Mouse (Mus musculus) spleen, adult 18-20 months (tissue): ENCODE data around the gene Ccdc157.
"Not testable (repeated sequence)": the region's sequence is repeated elsewhere in the genome, so short reads cannot be mapped to it uniquely, and the experiment has no call there.

Experiments used
- DNase-seq, 2 experiments: peaks; one replicate each; pipeline ENCODE4 v3.0.0; 2022; ENCODE audit warnings: mixed read lengths in 2 of 2

Gene Ccdc157

GRCm38 (mm10) chr11:4127059-4127458, 33.0 kb downstream of the Ccdc157 start:
- DNase-seq: no peak

GRCm38 (mm10) chr11:4123922-4124321, 36.2 kb downstream of the Ccdc157 start:
- DNase-seq: peak in 1 of 2 experiments; percentile 22

GRCm38 (mm10) chr11:4122742-4123579, 37.1 kb downstream of the Ccdc157 start, which contains the start of gene Sec14l2:
Sec14l2 (minus strand) TSS chr11:4123415.
- DNase-seq: peak in 1 of 2 experiments; percentile 29

- DNase-seq: no peak
Observed at GRCm38 (mm10) chr11:4122226-4122625, 37.9 kb downstream of the Ccdc157 start.

GRCm38 (mm10) chr11:4121691-4122090, 38.4 kb downstream of the Ccdc157 start:
- no peak for DNase-seq

- no peak for DNase-seq
Observed at GRCm38 (mm10) chr11:4119635-4120034, 40.5 kb downstream of the Ccdc157 start.

GRCm38 (mm10) chr11:4118081-4118921, 41.8 kb downstream of the Ccdc157 start:
- DNase-seq: peak in 1 of 2 experiments; percentile 26

- no peak for DNase-seq
Observed at GRCm38 (mm10) chr11:4117372-4118071, 42.6 kb downstream of the Ccdc157 start.

GRCm38 (mm10) chr11:4116458-4117141, 43.5 kb downstream of the Ccdc157 start:
- DNase-seq: no peak

GRCm38 (mm10) chr11:4115407-4115806, 44.7 kb downstream of the Ccdc157 start:
- DNase-seq: no peak

GRCm38 (mm10) chr11:4114541-4114940, 45.6 kb downstream of the Ccdc157 start:
- DNase-seq: not testable (repeated sequence)

- DNase-seq: no peak
Observed at GRCm38 (mm10) chr11:4113970-4114369, 46.1 kb downstream of the Ccdc157 start.

GRCm38 (mm10) chr11:4113496-4113895, 46.6 kb downstream of the Ccdc157 start:
- DNase-seq: no peak

- no peak for DNase-seq
Observed at GRCm38 (mm10) chr11:4112861-4113260, 47.2 kb downstream of the Ccdc157 start.

GRCm38 (mm10) chr11:4112033-4112432, 48.1 kb downstream of the Ccdc157 start:
- DNase-seq: no peak

GRCm38 (mm10) chr11:4108691-4109090, 51.4 kb downstream of the Ccdc157 start:
- no peak for DNase-seq

GRCm38 (mm10) chr11:4107901-4108300, 52.2 kb downstream of the Ccdc157 start:
- not testable (repeated sequence) for DNase-seq

GRCm38 (mm10) chr11:4105444-4105843, 54.6 kb downstream of the Ccdc157 start:
- no peak for DNase-seq

- DNase-seq: no peak
Observed at GRCm38 (mm10) chr11:4104989-4105388, 55.1 kb downstream of the Ccdc157 start.

GRCm38 (mm10) chr11:4103522-4103921, 56.6 kb downstream of the Ccdc157 start:
- DNase-seq: no peak

GRCm38 (mm10) chr11:4101851-4102250, 58.2 kb downstream of the Ccdc157 start:
- DNase-seq: no peak

- DNase-seq: no peak
Observed at GRCm38 (mm10) chr11:4099447-4099846, 60.6 kb downstream of the Ccdc157 start.
